Mouse (Mus musculus): ENCODE data around the gene Cdc37l1.
"Not testable (repeated sequence)": the region's sequence is repeated elsewhere in the genome, so short reads cannot be mapped to it uniquely, and the experiment has no call there.

Gene Cdc37l1

DNA sequence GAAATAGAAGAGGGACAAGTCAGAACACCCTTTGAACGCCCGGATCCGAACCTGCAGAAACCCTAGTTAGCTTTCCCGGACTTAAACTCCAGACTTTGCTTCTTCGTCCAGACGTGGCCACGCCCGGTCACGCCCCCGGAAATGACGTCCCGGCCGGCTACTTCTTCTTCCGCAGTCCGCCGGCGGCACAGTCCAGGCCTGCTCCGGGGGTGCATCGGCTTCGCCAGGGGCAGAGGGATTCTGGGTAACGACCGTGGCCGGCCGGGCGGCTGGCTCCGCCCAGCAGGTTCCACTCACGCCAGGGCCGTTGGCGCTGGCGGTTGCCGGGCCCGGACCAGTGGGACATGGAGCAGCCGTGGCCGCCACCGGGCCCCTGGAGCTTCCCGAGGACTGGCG lies at the start of gene Cdc37l1:
Gene Cdc37l1, plus strand, starts transcription at position 159 of the 396 bp plus-strand sequence.
- DNase-seq (ENCODE audit: low spot score in 2 of 2): peak; percentile 83 to 98

DNA sequence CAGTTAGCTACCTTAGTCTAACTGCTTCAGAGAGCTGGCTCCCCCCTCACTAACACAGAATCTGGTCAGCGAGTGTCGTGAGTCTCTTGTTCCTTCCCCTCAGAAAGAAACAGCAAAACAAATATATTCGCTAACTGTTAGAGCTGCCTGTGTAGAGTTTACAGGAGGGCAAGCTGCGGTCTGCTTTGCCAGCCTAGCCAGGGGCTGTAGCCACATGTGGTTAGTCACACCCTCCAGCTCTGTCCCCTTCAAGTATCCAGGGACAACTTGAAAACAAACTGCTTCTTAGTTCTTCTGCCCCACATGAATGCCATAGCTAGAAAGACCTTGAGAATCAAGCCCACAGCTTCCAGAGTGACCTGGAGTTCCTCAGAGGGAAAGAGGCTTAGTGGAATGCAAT lies 48.9 kb upstream of the Cdc37l1 start:
- DNase-seq (ENCODE audit: low spot score in 2 of 2): no peak

DNA sequence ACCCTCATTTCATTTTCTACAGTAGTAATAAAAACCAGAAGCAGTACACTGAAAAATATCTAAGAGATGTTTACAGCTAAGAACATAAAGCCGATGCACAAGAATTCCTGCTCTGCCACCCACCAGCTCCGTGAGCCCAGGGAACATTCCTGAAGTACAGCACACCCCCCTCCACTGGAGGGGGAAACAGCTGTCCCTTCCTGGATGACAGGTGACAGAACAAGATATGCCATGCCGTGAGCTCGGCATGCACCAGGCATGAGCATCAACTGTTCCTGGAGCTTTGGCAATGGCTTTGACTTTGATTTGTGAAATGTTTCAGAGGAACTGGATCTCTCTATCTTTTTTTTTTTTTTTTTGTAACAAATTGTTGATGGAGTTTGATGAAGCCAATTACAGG lies 43.4 kb upstream of the Cdc37l1 start:
- DNase-seq (ENCODE audit: low spot score in 2 of 2): peak in 1 of 2 experiments; percentile 20

DNA sequence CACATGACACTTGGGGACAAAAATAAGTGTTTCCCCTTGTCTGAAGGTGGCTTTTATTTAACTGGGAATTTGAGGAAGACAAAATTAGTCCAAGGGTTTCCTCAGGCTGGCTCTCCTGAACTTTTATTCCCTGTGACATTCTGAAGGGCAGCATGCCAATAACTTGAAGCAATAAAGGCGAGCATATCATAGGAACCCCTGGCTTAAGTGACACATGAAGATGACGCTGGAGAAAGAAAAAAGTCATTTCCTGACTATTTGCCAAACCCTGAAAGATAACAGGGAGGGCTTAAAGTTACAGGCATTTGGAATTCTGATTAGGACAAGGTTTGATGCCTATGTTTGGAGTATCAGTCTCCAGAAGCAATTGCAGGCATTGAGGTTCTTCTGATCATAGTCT lies 42.8 kb upstream of the Cdc37l1 start:
- no peak for DNase-seq (ENCODE audit: low spot score in 2 of 2)

DNA sequence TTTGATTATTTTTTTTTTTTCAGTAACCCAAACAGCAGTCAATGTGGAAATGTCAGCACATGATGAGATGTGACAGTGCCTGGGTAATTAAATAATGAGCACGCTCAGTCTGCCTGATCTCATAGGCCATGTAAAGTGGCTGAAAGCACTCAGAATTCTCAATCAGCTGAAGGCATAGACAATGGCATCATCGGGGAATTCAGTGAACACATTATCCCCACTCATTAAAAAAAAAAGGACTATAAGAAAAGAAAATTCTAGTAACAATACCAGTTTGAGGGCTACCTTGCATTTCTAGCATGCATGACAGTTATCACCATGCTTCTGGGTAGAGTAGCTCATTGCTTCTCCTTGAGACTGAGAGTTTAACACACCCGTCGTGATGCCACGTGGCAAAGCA lies 38.9 kb upstream of the Cdc37l1 start:
- no peak for DNase-seq (ENCODE audit: low spot score in 2 of 2)

DNA sequence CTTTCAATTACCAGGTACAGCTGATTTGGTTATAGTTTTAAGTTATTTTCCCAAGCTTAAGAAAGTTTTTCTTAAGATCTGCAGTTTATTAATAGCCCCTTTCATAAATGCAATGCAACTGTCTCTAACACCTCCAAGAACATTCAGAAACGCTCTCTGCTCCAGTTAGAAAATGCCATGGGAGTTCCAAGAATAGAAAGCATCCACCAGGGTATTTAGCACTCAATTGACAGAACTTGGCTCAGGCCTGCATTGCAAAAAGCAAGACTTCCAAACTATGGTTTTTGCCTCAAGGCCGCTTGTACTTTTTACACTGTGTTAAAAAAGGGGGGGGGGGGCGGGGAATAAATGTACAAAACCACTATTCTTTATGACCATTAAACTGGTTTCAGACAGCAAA lies 27.0 kb upstream of the Cdc37l1 start:
- DNase-seq (ENCODE audit: low spot score in 2 of 2): peak; percentile 42 to 48

DNA sequence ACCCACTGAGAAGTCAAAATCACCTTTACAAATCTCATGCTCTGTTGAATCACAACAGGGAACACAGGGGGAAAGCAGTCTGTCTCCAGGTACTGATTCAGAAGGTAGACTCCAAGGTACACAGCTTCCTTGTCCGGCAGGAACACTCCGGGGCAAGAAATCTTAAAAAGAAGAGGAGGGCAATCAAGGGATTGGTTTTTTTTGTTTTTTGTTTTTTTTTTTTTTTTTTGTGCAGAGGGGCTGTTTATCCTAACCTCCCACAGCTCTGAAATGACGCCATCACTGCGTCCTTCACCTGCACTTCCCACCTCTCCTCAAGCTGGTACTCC lies 26.7 kb upstream of the Cdc37l1 start:
- no peak for DNase-seq (ENCODE audit: low spot score in 2 of 2)

DNA sequence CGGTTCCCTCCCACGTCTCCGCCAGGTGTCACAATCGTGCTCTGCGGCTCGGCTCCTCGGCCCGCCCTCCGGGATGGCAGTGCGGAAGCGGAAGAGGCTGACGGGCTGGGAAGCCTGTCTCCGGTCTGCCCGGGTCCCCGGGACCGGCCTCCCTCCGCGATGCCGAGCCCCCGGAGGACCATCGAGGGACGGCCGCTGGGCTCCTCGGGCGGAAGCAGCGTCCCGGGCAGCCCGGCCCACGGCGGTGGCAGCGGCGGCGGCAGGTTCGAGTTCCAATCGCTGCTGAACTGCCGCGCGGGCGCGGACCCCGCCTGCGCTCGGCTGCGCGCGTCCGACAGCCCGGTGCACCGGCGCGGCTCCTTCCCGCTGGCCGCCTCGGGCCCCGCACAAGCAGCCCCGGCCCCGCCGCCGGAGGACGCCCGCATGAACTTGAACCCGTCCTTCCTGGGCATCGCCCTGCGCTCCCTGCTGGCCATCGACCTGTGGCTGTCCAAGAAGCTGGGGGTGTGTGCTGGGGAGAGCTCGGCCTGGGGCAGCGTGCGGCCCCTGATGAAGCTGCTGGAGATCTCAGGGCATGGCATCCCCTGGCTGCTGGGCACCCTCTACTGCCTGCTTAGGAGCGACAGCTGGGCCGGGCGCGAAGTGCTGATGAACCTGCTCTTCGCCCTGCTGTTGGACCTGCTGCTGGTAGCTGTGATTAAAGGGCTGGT lies 26.2 kb upstream of the Cdc37l1 start, which contains the start of gene Plpp6:
Gene Plpp6, plus strand, starts transcription at position 112 of the 710 bp plus-strand sequence.
- DNase-seq (ENCODE audit: low spot score in 2 of 2): peak; percentile 55 to 74

DNA sequence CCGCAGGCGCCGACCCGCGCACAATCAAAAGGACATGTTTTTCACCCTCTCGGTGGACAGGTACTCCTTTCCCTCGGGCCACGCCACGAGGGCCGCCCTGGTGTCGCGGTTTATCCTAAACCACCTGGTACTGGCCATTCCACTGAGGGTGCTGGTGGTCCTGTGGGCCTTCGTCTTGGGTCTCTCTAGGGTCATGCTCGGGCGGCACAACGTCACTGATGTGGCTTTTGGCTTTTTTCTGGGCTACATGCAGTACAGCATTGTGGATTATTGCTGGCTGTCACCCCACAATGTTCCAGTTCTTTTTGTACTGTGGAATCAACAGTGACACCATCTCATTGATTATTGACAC lies 25.6 kb upstream of the Cdc37l1 start:
- DNase-seq (ENCODE audit: low spot score in 2 of 2): no peak

DNA sequence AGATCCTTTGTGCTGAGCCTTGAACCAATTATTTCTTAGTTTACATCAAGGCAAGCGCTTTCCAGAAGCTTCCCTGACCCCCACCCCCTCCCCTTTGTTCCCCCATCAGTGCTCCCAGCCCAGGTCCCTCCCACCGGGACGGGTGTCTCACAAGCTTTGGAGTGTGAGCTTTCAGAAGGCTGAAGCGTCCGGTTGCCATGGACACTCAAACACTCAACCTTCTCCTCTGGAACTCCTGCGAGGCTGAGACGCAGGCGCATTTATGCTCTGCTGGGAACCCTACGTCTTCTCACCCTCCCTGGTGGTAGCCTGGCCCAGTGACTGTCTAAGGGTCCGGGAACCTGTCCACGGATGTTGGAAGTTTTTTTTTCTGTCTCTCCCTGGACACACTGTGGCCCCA lies 22.5 kb upstream of the Cdc37l1 start, which contains the start of gene 4430402I18Rik:
Gene 4430402I18Rik, minus strand, starts transcription at position 149 of the 400 bp plus-strand sequence.
- peak in 1 of 2 experiments; percentile 42 for DNase-seq (ENCODE audit: low spot score in 2 of 2)

DNA sequence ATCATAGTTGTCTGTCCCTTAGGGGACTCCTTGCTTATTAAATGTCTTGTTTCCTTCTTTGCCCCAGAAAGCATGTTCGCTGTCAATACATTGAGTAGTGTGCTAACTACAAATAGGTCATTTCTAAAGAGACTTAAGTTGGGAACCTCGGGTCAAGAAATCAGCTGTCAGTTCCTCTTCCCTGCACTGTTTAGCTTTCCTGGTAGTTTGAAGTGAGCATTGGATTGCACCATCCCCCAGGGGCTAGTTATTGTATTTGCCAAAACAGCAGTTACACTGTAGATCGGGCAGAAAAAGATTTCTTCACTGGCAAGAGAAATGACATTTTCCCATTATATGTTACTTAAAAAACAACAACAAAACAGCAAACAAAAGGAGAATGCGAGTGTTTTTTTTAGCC lies 22.0 kb upstream of the Cdc37l1 start:
- DNase-seq (ENCODE audit: low spot score in 2 of 2): no peak

DNA sequence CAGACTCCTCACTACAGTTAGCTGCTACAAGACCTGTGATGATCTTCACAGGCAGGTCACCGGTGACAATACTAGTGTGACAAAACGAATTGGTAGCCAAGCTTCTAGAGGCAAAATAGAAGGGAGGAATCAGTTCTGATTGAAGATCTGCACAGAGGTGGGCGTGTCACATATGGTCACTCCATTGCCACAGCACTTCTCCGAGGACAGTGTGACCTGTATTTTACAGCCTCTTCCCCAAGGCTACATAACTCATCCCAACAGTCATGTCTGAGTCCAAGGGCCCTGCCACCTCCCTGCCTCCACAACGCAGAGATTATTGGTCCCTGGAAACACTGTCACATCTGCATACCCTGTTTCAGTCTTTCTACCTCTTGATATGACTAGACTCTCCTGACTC lies 20.9 kb upstream of the Cdc37l1 start:
- no peak for DNase-seq (ENCODE audit: low spot score in 2 of 2)

DNA sequence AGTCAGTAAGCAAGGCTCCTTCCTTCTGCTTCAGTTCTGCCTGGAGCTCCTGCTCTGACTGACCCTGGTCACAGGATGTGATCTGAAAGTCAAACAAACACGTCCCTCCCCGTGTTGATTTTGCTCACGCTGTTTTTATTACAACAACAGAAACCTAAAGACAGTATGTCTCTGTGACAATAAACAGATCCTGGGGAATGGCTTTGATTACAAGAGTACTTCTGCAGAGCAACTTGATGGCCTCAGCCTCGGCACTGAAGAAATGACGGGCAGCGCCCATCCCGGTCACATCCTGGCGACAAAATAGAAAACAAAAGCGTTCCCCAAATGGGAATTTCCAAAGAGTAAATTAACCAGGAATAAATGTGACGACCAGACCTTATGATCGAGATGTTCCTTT lies 19.9 kb upstream of the Cdc37l1 start:
- DNase-seq (ENCODE audit: low spot score in 2 of 2): no peak

DNA sequence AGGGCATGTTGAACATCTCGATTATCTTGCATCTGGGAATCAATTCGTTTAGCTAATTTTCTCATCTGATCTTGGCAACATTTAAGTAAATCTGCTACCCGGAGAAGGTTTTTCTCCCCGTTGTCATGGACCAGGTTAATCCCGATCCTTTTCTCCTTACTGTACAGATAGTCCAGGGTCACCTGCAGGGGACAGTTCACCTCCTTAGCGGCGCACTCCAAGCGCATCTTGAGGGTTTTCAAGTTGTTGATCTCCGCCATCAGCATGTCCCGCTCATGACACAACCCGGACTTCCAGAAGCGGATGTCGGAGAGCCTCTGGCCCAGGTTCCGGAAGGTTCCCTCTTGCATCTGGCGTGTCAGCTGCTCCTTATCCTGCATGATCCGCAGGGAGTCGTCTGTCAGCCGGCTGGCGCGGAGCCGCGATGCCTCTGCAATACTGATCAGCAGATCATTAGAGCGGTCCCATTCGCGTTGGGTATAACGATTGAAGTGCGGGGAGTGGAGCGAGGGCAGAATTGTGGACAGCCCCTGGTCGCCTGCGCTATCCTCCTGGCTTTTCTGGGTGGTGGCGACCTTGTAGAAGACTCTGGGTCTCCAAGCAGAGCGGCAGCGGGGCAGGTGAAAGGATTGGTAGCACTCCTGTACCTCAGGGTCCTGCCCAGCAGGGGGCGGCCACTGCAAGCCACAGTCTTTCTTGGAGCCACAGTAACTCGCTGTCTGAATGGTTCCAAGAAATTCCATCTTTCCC lies 15.1 kb upstream of the Cdc37l1 start:
- peak in 1 of 2 experiments; percentile 89 for DNase-seq (ENCODE audit: low spot score in 2 of 2)

DNA sequence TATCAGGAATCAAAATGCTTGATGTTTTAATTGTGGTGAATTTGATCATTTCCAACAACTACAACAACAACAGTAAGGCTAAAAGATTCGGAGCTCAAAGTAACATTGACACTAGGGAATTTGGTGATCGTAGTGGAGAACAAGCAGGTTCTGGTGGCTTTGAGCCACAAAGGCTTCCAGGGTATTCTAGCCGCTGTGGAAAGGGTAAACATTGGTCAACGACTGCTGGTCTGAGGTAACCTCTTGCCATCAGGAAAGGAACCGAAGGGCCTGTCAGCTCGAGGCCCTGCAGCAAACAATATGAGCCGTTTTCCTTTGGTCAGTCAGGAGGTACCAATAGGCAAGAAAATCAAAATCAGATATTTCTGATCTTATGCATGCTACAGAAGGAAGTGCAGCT lies 7.5 kb upstream of the Cdc37l1 start:
- DNase-seq (ENCODE audit: low spot score in 2 of 2): no peak

DNA sequence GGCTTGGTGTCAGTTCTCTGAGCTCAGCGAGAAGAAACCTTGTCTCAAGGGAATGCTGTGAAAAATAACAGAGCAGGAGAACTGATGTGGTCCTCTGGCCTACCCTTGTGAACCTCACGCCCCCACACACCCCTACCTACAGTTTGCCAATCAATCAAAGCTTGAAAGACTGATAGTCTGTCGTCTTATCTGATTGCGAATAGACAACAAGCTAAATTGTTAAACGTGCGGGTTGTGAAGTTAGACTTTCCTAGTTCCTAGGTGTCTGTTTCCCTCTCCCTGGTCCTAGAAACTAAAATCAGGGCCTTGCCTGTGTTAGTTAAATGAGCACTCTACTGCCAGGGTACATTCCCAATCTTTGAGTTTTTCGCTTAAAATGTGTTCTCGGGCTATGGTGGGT lies 637 bp upstream of the Cdc37l1 start:
- no peak for DNase-seq (ENCODE audit: low spot score in 2 of 2)

DNA sequence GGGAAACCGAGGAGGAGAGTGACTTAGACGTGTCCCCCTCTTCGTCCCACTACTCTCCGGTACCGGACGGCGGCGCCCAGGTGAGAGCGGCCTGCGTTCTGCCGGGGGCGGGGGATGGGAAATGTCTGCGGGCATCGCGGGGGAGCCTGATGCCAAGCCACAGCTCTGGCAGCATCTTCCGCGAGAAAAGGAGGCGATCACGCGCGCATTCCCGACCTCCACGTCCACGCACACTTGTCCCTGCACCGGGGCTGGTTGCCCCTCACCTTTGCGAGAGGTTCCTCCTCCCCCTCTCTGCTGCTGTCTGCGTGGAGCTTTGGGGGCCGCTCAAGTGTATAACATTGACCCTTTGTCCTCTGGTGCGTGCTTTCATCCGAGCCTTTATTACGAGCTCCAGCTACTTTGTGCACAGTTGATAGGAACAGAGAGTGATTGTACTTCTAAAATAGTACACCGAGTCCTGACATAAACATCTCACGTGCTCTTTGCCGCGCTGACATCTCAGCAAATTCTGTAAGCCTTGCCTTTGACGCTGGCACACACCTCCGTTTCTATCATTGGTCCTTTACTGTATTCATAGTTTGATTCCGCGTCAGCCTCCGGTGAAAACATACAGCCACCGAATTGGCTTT lies 554 bp downstream of the Cdc37l1 start:
- peak in 1 of 2 experiments; percentile 47 for DNase-seq (ENCODE audit: low spot score in 2 of 2)

DNA sequence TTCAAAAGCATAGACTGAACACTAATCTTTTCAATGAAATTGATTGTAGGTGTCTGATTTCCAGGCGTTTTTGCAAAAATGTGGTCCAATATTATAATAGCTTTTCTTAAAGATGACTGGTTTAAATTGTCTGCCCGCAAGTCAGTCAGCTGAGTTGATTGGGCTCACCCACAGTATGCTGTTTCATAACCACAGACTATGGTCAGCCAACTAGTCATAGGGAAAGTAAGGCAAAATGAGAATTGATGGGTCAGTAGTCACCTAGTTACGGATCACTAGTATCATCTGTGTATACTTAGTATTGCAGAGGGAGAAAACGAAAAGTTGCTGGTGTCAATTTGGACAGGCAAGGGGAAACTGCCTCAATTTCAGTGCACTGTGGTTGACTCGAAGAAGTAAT lies 1.2 kb downstream of the Cdc37l1 start:
- DNase-seq (ENCODE audit: low spot score in 2 of 2): no peak

DNA sequence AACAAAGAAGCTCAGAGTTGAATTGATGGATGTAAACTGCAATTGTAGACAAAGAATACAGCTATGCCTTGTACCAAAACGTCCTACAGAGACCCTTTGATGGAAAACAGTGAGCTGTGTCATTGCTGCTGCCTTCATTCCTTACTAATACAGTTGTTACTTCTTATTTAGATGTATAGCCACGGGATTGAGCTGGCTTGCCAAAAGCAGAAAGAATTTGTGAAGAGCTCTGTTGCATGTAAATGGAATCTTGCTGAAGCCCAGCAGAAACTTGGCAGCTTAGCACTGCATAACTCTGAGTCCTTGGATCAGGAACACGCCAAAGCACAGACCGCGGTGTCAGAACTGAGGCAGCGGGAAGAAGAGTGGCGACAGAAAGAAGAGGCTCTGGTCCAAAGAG lies 4.7 kb downstream of the Cdc37l1 start:
- DNase-seq (ENCODE audit: low spot score in 2 of 2): peak; percentile 54 to 62

DNA sequence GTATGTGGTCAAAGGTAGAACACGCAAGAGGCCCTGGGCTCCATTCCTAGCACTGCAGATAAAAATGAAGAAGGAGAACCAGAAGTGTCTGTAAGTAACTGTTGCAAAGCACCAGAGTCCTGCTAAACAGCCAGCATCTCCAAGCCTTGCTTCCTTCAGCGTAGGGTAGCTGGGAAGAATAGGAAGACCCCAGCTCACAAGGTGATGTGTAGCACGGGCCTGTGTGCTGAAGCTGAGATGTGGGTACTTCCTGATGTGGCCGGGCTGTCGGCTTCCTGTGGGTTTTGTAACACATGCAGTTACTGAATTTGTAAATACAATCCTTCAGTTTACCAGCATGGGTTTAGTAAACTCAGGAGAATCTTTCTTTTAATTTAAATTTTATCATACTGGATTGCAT lies 5.2 kb downstream of the Cdc37l1 start:
- no peak for DNase-seq (ENCODE audit: low spot score in 2 of 2)

DNA sequence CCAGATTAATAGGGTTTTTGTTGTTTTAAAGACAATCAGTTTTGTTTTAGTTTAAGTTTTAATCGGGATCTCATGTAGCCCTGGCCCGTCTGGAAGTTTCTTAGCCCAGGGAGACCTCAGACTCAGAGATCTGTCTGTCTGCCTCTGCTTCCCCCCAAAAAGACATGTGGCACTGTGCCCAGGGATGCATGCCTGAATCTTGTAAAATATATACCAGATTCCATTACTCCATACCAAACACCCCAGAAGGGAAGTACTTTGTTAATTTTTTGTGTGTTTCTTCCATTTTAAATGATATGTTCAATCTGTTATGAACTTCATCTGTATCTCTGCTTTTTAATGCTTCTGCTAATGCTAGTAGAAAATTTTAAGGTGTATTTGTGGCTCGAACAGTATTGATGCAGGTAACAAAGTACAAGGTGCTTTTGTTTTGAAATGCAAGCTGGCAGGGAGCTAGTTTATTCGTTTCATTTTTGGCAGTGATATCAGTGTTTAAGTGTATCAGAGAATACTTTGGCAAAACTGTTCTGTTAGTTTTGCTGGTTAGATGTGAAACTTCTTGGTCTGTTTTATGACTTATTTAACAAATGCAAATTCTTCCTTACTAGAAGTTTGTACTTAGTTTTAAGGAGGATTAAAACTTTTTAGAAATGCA lies 8.0 kb downstream of the Cdc37l1 start:
- no peak for DNase-seq (ENCODE audit: low spot score in 2 of 2)

DNA sequence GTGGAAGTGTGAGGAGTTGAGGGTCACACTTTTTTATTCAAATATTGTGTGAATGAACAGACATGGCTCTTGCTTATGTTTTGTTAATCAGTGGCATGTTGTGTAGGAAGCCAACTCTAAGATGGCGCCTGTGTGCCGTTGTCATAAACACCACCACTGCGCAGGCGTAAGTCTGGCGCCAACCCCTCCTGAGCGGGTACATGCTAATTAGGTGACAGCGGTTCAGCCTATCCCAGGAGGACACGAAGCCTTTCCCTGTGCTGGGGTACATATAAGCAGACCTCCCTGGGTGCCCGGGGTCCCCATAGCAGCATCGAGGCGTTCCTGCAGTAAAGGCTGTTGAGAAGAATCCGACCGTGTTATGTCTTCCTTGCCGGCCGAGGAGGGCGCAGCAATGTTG lies 10.2 kb downstream of the Cdc37l1 start:
- DNase-seq (ENCODE audit: low spot score in 2 of 2): not testable (repeated sequence)
